Mouse (Mus musculus): ENCODE data around the gene Zfp827.

Zfp827 gene

GRCm38 (mm10) chr8:79211630-79212029 lies 183.4 kb downstream of the Zfp827 start:
- DNase-seq (ENCODE audit: low read depth, low spot score) = no peak

- no peak for DNase-seq (ENCODE audit: low read depth, low spot score)
These were observed 194.0 kb downstream of the Zfp827 start for GRCm38 (mm10) chr8:79222106-79222751.

- no peak for DNase-seq (ENCODE audit: low read depth, low spot score)
These were observed 194.5 kb downstream of the Zfp827 start for GRCm38 (mm10) chr8:79222752-79223141.

GRCm38 (mm10) chr8:79224363-79224762 lies 196.1 kb downstream of the Zfp827 start:
- DNase-seq (ENCODE audit: low read depth, low spot score) = peak; percentile 66

DNA sequence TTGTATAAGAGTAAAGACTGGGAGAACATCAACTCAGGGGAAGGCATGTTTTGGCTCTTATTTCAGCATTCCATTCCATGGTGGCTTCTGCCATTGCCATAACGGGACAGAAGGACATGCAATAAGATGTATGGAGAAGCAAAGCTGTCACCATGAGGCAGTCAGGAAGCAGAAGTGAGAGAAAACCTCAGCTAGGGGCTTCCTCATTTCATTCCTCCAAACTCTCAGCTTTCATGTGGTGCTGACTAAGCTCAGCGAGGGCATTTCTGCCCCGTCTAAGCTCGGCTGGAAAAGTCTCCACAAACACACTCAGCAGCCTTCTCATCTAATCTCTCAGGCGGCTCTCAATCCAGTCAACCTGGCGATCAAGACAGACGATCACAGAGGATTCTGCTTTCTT lies 197.3 kb downstream of the Zfp827 start:
- no peak for DNase-seq (ENCODE audit: low read depth, low spot score)

DNA sequence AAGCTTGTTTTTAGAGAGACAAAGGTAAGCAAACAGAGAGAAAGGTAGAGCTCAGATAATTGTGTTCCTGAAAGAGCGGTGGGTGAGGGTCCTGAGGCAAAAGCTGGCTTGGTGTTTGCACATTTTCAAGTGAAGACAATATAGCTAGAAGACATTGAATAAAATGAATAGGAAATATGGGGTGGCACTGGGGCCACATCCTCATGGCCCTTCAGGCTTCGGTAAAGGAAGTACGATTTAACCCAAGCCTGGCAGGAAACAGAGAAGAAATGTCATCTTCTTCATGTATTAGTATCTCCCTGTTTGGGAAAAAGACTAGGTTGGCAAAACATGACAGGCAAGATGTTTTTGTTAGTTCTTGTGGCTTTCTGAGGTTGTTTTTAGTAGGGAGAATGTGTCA lies 197.8 kb downstream of the Zfp827 start:
- DNase-seq (ENCODE audit: low read depth, low spot score) = no peak

GRCm38 (mm10) chr8:79227194-79227593 lies 199.0 kb downstream of the Zfp827 start:
- peak; percentile 26 for DNase-seq (ENCODE audit: low read depth, low spot score)

- no peak for DNase-seq (ENCODE audit: low read depth, low spot score)
These were observed 199.7 kb downstream of the Zfp827 start for GRCm38 (mm10) chr8:79227916-79228315.

- DNase-seq (ENCODE audit: low read depth, low spot score) = no peak
These were observed 201.1 kb downstream of the Zfp827 start for GRCm38 (mm10) chr8:79229266-79229888.

DNA sequence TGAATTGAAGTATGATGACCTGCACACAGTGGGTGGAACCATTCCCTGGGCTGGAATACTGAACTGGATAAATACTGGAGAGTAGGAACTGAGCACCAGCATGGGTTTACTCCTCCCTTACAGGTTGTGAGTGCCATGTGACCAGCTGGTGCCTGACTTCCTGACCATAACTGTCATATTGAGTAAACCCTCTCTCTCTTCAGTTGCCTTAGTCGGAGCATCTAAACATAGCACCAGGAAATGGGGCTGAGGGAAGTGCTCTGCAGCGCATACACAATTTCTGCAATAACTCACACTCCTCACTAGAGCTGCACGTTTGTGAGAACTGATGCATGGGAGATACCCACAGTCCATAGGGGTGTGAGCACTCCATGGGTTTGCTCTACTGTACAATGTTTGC lies 211.1 kb downstream of the Zfp827 start:
- DNase-seq (ENCODE audit: low read depth, low spot score) = no peak

DNA sequence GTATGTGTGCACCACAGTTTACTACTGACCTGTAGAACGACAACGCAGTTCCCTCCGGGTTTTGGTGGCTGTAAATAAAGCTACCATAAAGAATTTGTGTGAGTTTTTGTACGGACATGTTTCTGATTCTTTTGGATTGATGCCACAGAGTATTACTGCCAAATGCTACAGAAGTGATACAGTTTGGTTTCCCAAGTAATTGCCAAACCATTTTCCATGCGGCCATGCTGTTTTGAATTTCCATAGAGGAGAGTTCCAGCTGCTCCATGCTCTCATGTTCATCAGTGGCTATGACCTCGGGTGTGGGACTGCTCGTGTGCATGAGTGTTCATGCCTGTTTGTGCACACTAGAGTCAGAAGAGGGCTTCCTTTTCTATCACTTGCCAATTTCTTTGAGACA lies 211.8 kb downstream of the Zfp827 start:
- DNase-seq (ENCODE audit: low read depth, low spot score) = no peak
